Mouse (Mus musculus) frontal cortex, postnatal 10 days (tissue): ENCODE data around the gene Nop14.
"Not testable (repeated sequence)": the region's sequence is repeated elsewhere in the genome, so short reads cannot be mapped to it uniquely, and the experiment has no call there.

Source experiments
- DNase-seq, 2 experiments: peaks; one replicate each; pipeline ENCODE4 v3.0.0; 2022; ENCODE audit warnings: low spot score in 2 of 2, mixed read lengths in 1 of 2

Gene Nop14

DNA sequence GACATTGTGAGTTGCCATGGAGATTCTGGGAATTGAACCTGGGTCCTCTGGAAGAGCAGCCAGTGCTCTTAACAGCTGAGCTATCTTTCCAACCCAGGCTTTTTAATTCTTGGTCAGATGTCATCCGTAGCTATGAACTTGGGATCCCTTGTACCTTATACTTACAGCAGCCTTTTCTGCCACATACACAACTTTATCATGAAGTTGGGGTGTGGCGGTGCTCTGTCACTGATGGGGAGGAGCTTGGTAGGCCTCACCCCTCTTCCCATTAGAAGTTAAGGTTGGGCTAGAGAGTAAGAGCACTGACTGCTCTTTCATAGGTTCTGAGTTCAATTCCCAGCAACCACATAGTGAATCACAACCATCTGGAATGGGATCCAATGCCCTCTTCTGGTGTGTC, 27.0 kb downstream of the Nop14 start:
- DNase-seq: no peak

DNA sequence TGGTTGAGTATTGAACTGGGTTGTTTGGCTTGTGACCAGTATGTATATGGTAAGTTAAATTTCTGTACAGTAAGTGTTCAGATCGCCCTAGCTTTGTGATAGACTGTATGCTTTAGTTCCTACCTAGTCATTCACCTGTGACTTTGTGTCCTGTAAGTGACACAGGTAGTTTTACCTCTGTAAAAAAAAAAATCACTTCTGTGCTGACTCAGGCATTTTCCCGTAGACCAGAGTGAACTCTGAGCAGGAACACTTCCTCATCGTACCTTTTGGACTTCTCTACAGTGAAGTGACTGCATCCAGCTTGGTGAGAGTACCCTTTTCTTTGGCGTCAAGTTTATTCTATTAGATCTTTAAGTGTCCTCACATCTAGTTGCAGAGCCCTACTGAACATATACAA, 50.0 kb downstream of the Nop14 start:
- no peak for DNase-seq

DNA sequence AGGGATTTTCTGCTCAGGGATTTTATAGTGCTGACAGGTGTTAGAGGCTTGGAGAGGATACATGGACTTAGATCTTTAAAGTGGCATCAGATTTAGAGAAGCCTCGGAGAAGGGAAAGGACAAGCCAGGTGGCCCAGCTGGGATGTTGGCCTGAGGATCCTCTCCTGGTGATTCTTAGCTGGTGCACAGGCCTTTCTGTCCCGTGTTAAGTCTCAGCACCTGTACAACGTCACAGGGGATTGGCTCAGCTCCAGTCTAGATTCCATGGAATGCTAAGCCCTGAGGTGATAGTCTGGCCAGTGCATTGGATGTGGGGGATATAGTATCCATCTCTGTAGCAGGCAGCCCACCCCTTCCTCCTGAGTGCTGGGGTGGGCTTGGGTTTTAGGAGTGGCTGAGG, 51.7 kb downstream of the Nop14 start:
- DNase-seq: no peak

DNA sequence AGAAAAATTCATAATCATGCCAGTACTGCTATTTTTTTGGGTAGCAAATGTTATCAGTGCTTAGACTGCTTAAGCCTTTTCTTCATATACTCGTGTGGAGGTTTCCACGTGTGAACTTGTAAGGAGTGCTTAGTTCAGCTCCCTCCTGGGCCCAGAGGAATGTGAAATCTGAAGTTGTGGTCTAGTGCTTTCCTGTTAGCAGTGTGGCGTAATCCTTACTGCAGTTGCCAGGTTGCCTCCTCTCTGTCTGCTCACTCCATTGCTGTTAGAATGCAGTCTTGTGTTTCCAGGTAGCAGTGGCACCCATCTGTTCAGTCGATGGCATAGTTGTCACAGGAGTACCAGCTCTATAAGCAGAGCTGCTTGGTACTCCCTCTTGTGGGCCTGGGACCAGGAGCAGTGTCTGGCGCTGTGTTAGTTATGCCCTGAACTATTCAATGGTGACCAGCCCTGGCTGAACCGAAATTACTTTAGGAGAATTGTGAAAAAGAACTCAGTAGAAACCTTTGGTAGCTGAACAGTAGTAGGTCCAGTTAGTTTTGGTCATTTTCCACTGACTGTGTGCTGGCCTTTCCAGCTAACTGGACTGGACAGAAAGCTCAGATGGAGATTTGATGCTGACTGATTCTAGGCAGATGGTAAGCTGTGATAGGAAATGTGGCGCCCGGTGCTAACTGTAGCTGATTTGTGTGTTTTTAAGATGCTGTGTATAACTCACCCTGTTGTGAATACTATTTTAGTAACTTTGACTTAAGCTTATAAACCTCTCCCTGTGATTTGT, 52.7 kb downstream of the Nop14 start:
- DNase-seq: no peak

DNA sequence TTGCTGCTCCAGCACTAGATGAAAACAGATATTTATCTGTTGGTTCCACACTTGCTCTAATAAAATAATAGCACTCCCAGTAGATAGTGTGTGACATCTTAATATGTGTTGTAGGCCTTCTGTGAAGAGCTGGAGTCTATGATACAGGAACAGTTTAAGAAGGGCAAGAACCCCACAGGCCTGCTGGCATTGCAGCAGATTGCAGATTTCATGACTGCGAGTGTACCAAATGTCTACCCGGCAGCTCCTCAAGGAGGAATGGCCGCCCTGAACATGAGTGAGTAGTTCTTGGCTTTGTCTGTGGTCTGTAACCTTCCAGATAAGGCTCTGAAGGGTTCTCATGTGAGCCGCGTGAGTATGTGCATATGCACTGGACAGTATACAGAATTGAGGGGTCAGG, 55.4 kb downstream of the Nop14 start:
- DNase-seq: no peak

DNA sequence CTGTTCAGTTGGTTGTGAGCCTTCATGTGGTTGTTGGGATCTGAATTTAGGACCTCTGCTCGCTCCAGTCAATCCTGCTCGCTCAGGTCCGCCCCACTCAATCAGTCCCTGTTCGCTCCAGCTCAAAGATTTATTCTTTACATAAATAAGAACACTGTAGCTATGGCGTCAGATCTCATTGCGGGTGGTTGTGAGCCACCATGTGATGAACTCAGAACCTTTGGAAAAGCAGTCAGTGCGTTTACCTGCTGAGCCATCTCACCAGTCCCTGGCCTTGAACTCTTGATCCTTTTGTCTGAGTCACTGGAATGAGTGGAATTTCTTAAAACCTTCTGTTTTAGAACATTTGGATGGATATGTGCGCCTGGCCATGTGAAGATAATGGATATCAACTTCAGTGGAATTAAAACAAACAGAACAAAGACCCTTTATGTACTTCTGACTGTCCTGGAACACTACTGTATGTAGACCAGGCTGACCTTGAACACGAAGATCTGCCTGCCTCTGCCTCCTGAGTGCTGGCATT, 66.7 kb downstream of the Nop14 start:
- no peak for DNase-seq

DNA sequence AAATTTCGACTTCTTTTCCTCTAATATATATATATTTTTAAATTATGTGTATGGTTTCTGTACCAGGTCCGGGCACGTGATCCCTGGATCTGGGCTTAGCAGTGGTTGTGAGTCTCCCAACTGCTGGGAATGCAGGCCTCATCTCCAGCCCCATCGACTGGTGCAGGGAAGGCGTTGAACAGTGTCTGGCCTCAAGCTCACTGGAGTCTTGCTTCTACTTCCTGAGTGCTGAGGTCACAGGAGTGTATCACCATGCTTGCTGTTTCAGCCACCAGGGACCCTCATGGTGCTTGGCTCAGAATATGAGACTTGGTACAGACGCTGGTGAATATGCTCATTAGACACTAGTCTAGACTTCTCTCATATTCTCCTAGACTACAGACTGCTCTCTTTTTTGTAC, 67.3 kb downstream of the Nop14 start:
- DNase-seq: no peak

DNA sequence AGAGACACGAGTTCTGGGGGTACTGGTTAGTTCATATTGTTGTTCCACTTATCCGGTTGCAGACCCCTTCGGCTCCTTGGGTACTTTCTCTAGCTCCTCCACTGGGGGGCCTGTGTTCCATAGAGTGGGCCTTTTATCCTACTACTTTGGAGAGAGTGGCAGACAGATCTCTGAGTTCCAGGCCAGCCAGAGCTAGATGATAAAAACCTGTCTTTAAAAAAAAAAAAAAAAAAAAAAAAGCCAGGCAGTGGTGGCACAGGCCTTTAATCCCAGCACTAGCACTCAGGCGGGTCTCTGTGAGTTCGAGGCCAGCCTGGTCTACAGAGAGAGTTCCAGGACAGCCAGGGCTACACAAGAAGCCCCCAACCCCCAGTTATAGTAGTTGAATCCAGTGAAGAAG, 67.7 kb downstream of the Nop14 start:
- not testable (repeated sequence) for DNase-seq

DNA sequence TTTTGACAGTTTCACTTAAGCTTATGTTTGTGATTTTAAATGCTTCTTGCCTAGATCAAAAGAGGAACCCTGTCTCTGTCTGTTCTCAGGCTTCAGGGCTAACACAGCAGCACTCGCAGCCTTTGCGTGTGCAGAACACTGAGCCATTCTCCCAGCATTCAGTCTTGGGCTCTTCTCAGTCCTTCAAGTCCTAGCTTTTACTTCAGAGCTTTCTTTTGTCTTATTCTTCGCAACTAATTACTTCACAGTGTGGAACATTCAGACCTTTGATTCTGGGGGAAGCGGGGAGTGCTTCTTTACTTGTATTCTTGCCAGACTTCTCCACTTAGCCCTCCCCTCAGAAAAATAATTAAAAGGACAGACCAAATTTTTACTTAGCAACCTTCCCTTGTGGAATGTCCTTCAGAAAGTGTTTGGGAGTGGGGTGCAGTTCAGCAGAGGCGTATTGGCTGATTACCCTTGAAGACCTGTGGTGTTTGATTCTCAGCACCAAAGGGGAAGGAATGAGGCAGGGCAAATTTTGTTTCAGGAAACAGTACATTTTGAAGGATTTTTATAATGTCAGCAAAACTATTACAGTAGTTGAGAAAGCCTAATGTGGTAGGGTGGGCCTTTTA, 68.5 kb downstream of the Nop14 start:
- no peak for DNase-seq

DNA sequence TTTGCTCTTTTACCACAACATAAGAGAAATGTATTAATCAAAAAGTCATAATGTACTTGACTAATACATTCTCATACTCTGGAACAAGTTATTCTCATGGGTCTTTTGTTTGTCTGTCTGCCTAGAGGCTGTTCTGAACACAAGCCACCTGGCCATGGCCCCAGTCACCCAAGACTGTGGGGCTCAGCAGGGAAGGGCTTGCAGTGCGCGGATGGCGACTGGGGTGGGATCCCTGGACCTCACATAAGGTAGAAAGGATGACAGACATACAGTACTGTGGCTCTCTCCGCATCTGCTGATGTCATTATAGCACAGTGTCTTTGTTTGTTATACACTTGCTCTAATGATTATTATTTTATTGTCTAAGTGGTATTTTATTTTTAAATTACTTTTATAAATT, 69.2 kb downstream of the Nop14 start:
- DNase-seq: no peak

DNA sequence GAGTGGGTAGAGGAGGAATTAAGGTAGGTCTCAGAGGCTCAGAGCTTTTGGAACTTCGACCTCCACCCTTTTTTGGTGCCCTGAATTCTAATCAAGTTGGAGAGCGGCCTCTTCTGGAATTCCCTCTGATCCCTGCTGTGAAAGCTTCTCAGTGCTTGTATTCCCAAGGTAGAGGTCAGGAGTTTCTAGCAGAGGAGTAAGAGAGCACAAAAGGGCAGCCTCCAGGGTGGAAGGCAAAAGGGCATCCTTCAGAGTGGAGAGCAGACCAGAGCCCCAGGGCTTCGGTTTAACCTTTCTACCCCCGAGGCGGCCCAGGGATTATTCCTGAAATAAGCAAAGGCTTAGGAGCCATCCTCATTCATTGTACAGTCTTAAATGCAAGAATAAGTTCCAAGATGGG, 69.9 kb downstream of the Nop14 start:
- DNase-seq: no peak
